Mouse (Mus musculus) spleen, adult 12 weeks (tissue): Measurements from ENCODE around the gene Ide.
"Not testable (repeated sequence)": the region's sequence is repeated elsewhere in the genome, so short reads cannot be mapped to it uniquely, and the experiment has no call there.

Experiments used
- DNase-seq: peaks from one replicate; pipeline ENCODE4 v3.0.0; 2022; ENCODE audit warnings: low spot score

Gene Ide

DNA sequence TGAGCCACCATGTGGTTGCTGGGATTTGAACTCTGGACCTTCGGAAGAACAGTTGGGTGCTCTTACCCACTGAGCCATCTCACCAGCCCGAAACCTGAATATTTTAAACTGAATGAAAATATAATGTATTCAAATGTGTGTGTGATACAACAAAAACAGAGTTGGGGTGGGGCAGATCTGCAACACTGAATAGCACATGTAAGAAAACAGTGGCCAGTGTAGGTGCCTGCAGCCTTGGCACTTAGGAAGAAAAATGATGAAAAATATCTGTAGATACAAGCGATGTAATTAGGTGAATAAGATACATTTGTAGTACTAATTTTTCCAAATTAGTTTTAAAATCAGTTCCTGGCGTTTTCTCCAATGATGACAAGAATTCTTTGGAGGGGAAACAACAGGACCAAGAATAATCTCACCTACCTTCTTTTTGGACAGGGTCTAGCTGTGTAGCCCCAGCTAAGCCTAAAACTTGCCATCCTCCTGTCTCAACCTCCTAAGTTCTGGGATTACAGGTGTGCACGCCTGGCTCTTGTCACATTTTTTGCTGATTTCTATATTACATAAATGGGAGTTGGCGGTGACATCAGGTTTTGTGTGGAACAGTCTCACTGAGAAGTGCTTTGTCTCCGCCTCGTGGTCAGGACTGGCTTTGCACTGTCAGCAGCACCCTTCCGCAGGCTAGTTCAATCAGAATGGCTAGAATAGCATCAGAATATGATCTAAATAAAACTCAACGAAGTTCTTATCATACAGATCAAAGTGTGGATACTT is 72.1 kb downstream of the Ide start:
- peak; percentile 67 for DNase-seq

- DNase-seq: no peak
Measured at GRCm38 (mm10) chr19:37263943-37264897, 73.4 kb downstream of the Ide start.

DNA sequence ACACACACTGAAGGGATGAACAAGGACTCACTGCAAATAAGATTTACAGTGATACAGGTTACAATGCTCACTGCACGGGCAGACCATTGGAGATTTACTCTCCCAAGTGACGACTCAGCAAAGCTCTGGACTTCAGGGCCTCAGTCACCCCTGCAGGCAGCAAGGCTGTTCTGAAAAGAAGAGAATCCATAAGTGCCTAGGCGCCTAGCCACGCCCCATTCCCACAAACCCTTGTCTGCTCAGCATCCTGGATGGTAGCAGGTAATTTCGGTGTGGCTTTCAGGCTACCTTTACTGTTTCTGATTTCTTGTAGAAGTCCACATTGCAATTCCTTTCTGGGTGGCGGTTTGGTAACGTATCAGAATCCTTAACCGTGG is 74.1 kb downstream of the Ide start:
- DNase-seq: no peak

DNA sequence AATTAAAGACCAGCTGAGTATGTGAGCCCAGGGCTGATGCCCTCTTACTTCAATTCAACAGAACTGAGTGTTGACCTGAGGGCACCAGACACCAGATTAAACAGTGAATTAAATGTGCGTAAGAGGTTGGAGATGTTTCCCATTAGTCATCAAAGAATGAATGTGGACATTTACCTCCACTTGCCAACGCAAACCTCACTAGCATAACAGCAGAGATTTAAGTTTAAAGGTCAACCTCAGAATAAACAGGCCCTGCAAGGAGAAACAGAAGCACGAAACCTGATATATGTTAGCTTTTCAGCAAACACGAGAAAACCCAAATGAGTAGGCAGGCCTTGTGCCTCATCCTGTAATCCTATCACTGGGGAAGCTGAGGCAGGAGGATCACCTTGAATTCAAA is 75.3 kb downstream of the Ide start:
- DNase-seq: no peak

- no peak for DNase-seq
Measured at GRCm38 (mm10) chr19:37255321-37255720, 82.3 kb downstream of the Ide start.

- no peak for DNase-seq
Measured at GRCm38 (mm10) chr19:37252104-37252503, 85.5 kb downstream of the Ide start.

DNA sequence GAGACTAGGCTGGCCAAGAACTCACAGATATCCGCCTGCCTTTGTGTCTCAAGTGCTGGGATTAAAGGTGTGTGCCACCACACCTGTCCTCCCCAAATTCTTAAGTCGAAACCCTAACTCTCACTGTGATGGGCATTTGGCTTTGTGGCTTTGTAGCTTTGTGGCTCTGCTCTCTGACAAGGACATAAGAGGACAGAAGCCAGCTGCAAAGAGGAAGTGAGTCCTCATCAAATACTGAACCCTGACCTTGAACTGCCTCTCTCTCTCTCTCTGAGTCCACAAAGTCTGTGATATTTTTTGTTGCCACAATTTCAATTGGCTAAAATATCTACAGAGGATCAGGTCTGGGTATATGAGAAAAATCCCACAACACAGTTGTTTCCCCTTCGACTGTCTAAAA is 89.5 kb downstream of the Ide start:
- no peak for DNase-seq

DNA sequence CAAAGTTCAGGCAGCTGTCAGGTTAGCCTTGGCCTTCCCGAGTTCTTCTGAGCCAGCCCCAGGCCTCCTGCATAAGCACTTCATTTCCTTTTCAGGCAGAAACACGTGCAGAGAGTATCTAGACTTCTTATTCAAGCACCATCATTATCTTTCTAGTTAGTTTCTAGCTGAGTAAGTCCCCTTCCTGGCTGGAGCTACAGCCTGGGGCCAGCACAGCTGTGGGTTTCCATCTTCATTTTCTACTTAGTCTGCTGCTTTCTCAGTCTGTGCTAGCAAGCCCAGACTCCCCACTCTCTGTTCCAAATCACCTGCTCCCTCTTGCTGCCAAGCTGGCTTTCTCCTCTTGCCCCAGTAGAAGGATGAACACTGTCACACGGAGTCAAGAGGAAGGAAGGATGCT is 90.8 kb downstream of the Ide start:
- DNase-seq: no peak

- no peak for DNase-seq
Measured at GRCm38 (mm10) chr19:37242707-37243106, 94.9 kb downstream of the Ide start.

DNA sequence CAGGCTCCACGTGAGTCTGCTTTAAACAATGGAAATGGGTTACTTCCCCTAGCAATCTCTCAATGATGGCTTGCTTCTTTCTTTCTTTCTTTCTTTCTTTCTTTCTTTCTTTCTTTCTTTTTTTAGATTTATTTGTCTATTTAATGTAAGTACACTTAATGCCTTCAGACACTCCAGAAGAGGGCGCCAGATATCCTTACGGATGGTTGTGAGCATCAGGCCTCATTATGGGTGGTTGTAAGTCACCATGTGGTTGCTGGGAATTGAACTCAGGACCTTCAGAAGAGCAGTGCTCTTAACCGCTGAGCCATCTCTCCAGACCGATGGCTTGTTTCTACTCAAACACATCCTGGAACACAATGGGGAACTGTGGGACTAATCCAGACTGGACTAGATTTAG is 96.5 kb downstream of the Ide start:
- no peak for DNase-seq

GRCm38 (mm10) chr19:37239096-37239495 is 98.6 kb downstream of the Ide start:
- peak; percentile 28 for DNase-seq

DNA sequence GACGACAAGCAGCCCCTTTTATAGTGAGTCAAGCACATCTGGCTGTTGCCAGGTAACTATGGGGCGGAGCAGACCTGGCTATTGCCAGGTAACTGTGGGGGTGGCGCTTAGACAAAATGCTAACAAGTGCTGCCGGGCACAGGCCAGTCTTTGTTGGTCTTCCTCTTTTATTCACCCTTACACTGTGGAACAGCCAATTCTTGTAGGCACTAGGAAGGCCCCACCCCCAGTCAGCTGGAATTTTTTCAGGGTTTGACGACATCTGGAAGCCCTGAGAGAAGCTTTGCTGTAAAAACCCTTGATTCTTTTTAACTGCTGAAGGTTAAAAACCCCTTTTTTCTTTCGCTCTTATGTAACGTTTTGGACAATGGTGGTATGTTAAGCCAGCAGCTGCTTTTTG is 99.0 kb downstream of the Ide start:
- DNase-seq: peak; percentile 35

GRCm38 (mm10) chr19:37237712-37238437 is 99.8 kb downstream of the Ide start:
- peak; percentile 72 for DNase-seq

DNA sequence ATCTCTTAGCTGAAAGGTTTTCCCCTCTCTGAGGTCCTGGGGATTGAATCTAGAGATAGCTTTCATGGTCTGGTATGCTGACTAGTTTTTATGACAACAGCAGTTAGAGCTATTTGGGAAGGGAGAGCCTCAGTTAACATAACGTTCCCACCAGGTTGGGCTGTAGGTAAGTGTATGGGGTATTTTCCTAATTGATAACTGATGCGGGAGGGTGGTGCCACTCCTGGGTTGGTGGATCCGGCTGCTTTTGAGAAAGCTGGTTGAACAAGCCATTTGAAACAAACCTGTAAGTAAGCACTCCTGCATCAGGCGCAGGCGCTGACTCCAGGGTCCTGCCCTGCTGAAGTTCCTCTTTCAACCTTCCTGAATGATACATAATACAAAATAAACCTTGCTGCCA is 100.3 kb downstream of the Ide start:
- peak; percentile 37 for DNase-seq

GRCm38 (mm10) chr19:37235818-37236217 is 101.8 kb downstream of the Ide start:
- DNase-seq: peak; percentile 54

- DNase-seq: peak; percentile 43
Measured at GRCm38 (mm10) chr19:37233561-37234539, 103.8 kb downstream of the Ide start.

- not testable (repeated sequence) for DNase-seq
Measured at GRCm38 (mm10) chr19:37232598-37232997, 105.1 kb downstream of the Ide start.

DNA sequence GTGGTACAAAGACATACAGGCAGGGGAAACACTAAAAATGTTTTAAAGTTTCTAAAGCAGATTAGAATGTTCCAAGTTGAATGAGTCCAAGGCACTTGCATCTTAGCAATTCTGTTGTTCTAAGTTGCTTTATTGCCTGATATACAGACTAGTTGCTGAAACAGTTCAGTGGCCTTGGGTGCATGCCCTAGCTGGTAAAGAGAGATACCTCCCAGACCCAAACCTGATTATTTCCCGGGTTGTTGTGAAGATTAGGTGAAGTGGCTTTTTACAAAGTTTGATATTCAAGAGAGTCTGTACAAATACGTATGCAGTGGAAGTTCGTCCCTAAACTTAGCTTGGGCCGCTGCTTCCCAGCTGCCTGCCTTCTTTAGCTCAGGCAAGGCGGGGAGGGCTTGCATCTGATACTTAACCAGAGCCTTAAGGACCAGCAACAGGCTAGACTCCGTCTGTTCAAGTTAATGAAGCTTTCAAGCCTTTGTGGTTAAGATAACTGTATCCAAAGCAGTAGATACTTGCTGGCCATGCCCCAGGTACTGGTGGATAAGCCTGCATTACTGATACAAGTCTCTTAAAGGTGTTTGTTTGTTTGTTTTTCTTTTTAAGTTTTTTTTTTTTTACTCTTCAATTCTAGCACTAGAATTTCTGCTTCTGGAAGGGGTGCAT is 112.3 kb downstream of the Ide start:
- no peak for DNase-seq
